Mouse (Mus musculus) forebrain, embryonic 15.5 days (tissue): ENCODE results near the gene C1ql1. TPM values are rescaled to one million over a fixed set of nuclear protein-coding genes. Genes with fewer than 3 reads are reported as not detected.

Experiments used
- ATAC-seq: fragments of 200-750 bp; cut with Nextera tagmentation; replicated peaks from 2 replicates; pipeline ENCODE4 v1.8.0; 2017; ENCODE audit warnings: mild to moderate bottlenecking, moderate TSS enrichment, moderate library complexity
- H3K27ac ChIP-seq: fragments of 300-500 bp; sonication (generic); replicated peaks from 2 replicates; pipeline ENCODE4 v1.5.1; 2015; ENCODE audit warnings: mild to moderate bottlenecking, inconsistent platforms
- H3K27me3 ChIP-seq: fragments of 300-500 bp; sonication (generic); 2 replicates; pipeline ENCODE4 v1.6.1; 2015; ENCODE audit warnings: inconsistent platforms
- H3K36me3 ChIP-seq: fragments of 300-500 bp; sonication (generic); 2 replicates; pipeline ENCODE4 v1.6.1; 2015; ENCODE audit warnings: mild to moderate bottlenecking, inconsistent platforms
- H3K4me1 ChIP-seq: fragments of 300-500 bp; sonication (generic); 2 replicates; pipeline ENCODE4 v1.6.1; 2015; ENCODE audit warnings: inconsistent platforms
- H3K4me2 ChIP-seq: fragments of 300-500 bp; sonication (generic); replicated peaks from 2 replicates; pipeline ENCODE4 v1.6.1; 2015; ENCODE audit warnings: mild to moderate bottlenecking, inconsistent platforms
- H3K4me3 ChIP-seq: fragments of 300-500 bp; sonication (generic); 2 replicates; pipeline ENCODE4 v1.5.1; 2015; ENCODE audit warnings: mild to moderate bottlenecking, inconsistent platforms
- H3K9ac ChIP-seq: fragments of 300-500 bp; sonication (generic); replicated peaks from 2 replicates; pipeline ENCODE4 v1.6.1; 2015; ENCODE audit warnings: mild to moderate bottlenecking, inconsistent platforms
- H3K9me3 ChIP-seq: fragments of 300-500 bp; sonication (generic); 2 replicates; pipeline ENCODE4 v1.6.1; 2016; ENCODE audit warnings: inconsistent platforms
- WGBS: fragments of 180-500 bp; shearing (Covaris S2); methylation state at CpG from one replicate; pipeline ENCODE4 v1.1.7; 2015; ENCODE audit warnings: mixed read lengths; 5-methylcytosine and 5-hydroxymethylcytosine counted together
- polyA plus RNA-seq: library from polyadenylated mRNA; unstranded; fragments of >200 nt; fragmentation: Nextera tagmentation; extraction: Ambion mirVana; gene quantifications from 2 replicates; pipeline ENCODE4 v1.2.1, GENCODE M21; 2015

C1ql1 gene
- polyA plus RNA-seq, 1 experiment from 2014 or later: 1.9 TPM

- ATAC-seq: 0 out of 2 replicates have a peak, but pooled peaks have one; percentile 16
- Histone ChIP-seq H3K4me3 (no peak overlapping the region), H3K4me1 (peaks cover 14% of the 10 kb centered on the region; the same call in 1 of the 2 replicates), H3K27ac (no peak overlapping the region; the same call in 1 of the 2 replicates), H3K9ac (no peak overlapping the region), H3K27me3 (no peaks in the 10 kb centered on the region), H3K9me3 (no peaks in the 10 kb centered on the region), H3K4me2 (no peak overlapping the region), H3K36me3 (no peaks in the 10 kb centered on the region)
- WGBS: 53% methylated on average over 16 of the region's 16 CpGs
Measured at GRCm38 (mm10) chr11:102956962-102957614, 10.6 kb upstream of the C1ql1 start.

GRCm38 (mm10) chr11:102952922-102953321, 6.4 kb upstream of the C1ql1 start:
- Histone ChIP-seq H3K4me3 (no peak overlapping the region), H3K4me1 (peaks cover 26% of the 10 kb centered on the region), H3K27ac (no peak overlapping the region), H3K4me2 (no peak overlapping the region), H3K9ac (no peak overlapping the region), H3K9me3 (no peaks in the 10 kb centered on the region), H3K27me3 (peaks cover 16% of the 10 kb centered on the region; the same call in 1 of the 2 replicates), H3K36me3 (no peaks in the 10 kb centered on the region)
- WGBS: 24% methylated on average over 6 of the region's 6 CpGs
- peak; percentile 36; the same call in 1 of the 2 replicates for ATAC-seq

GRCm38 (mm10) chr11:102948043-102948961, 1.8 kb upstream of the C1ql1 start:
- Histone ChIP-seq H3K4me3 (peak overlapping the region; percentile 45), H3K27me3 (peaks cover 62% of the 10 kb centered on the region), H3K27ac (0 out of 2 replicates have a peak overlapping the region, but pooled peaks have one; percentile 19), H3K36me3 (no peaks in the 10 kb centered on the region), H3K9me3 (no peaks in the 10 kb centered on the region), H3K4me2 (peak overlapping the region; percentile 85), H3K9ac (peak overlapping the region; percentile 48), H3K4me1 (peaks cover 47% of the 10 kb centered on the region)
- 2% methylated on average over 51 of the region's 51 CpGs for WGBS
- ATAC-seq: peak; percentile 59

- peak overlapping the region; percentile 70 for H3K4me2 ChIP-seq
- peaks cover 43% of the 10 kb centered on the region for H3K4me1 ChIP-seq
- H3K27ac ChIP-seq: no peak overlapping the region
- H3K4me3 ChIP-seq: peak overlapping the region; percentile 43
- peak; percentile 19; the same call in 1 of the 2 replicates for ATAC-seq
- H3K27me3 ChIP-seq: peaks cover 68% of the 10 kb centered on the region
- WGBS: 12% methylated on average over 8 of the region's 8 CpGs
- H3K36me3 ChIP-seq: no peaks in the 10 kb centered on the region
- no peaks in the 10 kb centered on the region for H3K9me3 ChIP-seq
- no peak overlapping the region for H3K9ac ChIP-seq
Measured at GRCm38 (mm10) chr11:102946992-102947343, 480 bp upstream of the C1ql1 start.

- no peaks in the 10 kb centered on the region for H3K9me3 ChIP-seq
- peak overlapping the region; percentile 70 for H3K4me2 ChIP-seq
- no peak overlapping the region for H3K27ac ChIP-seq
- peaks cover 65% of the 10 kb centered on the region for H3K27me3 ChIP-seq
- whole genome bisulfite sequencing: under 1% methylated on average over 54 of the region's 54 CpGs
- H3K36me3 ChIP-seq: no peaks in the 10 kb centered on the region
- H3K4me1 ChIP-seq: peaks cover 43% of the 10 kb centered on the region
- no peak overlapping the region for H3K9ac ChIP-seq
- no peak; the same call in 1 of the 2 replicates for ATAC-seq
- H3K4me3 ChIP-seq: peak overlapping the region; percentile 43
Measured at GRCm38 (mm10) chr11:102945306-102946264, 903 bp downstream of the C1ql1 start.

- Histone ChIP-seq H3K27ac (no peak overlapping the region), H3K4me3 (no peak overlapping the region), H3K36me3 (no peaks in the 10 kb centered on the region), H3K4me1 (peaks cover 23% of the 10 kb centered on the region), H3K9me3 (no peaks in the 10 kb centered on the region), H3K9ac (no peak overlapping the region), H3K27me3 (peaks cover 36% of the 10 kb centered on the region), H3K4me2 (no peak overlapping the region)
- no peak for ATAC-seq
- 72% methylated on average over 6 of the region's 6 CpGs for WGBS
Measured at GRCm38 (mm10) chr11:102941236-102941635, 5.3 kb downstream of the C1ql1 start.

GRCm38 (mm10) chr11:102939024-102939675, 7.3 kb downstream of the C1ql1 start:
- 0 out of 2 replicates have a peak overlapping the region, but pooled peaks have one; percentile 0 for H3K4me2 ChIP-seq
- H3K27ac ChIP-seq: no peak overlapping the region
- H3K4me1 ChIP-seq: peaks cover 8% of the 10 kb centered on the region; the same call in 1 of the 2 replicates
- 47% methylated on average over 13 of the region's 13 CpGs for WGBS
- peaks cover 15% of the 10 kb centered on the region for H3K27me3 ChIP-seq
- H3K9ac ChIP-seq: no peak overlapping the region
- H3K36me3 ChIP-seq: no peaks in the 10 kb centered on the region
- no peaks in the 10 kb centered on the region for H3K9me3 ChIP-seq
- no peak overlapping the region for H3K4me3 ChIP-seq
- no peak for ATAC-seq

GRCm38 (mm10) chr11:102937529-102938182, 8.8 kb downstream of the C1ql1 start:
- Histone ChIP-seq H3K4me1 (peaks cover 8% of the 10 kb centered on the region; the same call in 1 of the 2 replicates), H3K9ac (no peak overlapping the region), H3K4me2 (no peak overlapping the region), H3K36me3 (no peaks in the 10 kb centered on the region), H3K27ac (no peak overlapping the region), H3K4me3 (no peak overlapping the region), H3K9me3 (no peaks in the 10 kb centered on the region), H3K27me3 (0 out of 2 replicates have a peak, but pooled peaks cover 4% of the 10 kb centered on the region)
- WGBS: 74% methylated on average over 3 of the region's 3 CpGs
- ATAC-seq: no peak

GRCm38 (mm10) chr11:102936272-102936671, 10.2 kb downstream of the C1ql1 start:
- Histone ChIP-seq H3K36me3 (no peaks in the 10 kb centered on the region), H3K4me1 (peaks cover 8% of the 10 kb centered on the region; the same call in 1 of the 2 replicates), H3K9ac (no peak overlapping the region), H3K4me3 (no peak overlapping the region), H3K27me3 (no peaks in the 10 kb centered on the region), H3K27ac (no peak overlapping the region), H3K9me3 (no peaks in the 10 kb centered on the region), H3K4me2 (no peak overlapping the region)
- no peak for ATAC-seq
- WGBS: 44% methylated on average over 4 of the region's 4 CpGs

GRCm38 (mm10) chr11:102930672-102931071, 15.8 kb downstream of the C1ql1 start:
- H3K9ac ChIP-seq: no peak overlapping the region
- 0 out of 2 replicates have a peak, but pooled peaks cover under 1% of the 10 kb centered on the region for H3K4me1 ChIP-seq
- no peak overlapping the region for H3K4me3 ChIP-seq
- H3K27ac ChIP-seq: no peak overlapping the region
- 90% methylated on average over 10 of the region's 10 CpGs for WGBS
- no peaks in the 10 kb centered on the region for H3K27me3 ChIP-seq
- H3K36me3 ChIP-seq: no peaks in the 10 kb centered on the region
- no peak for ATAC-seq
- H3K9me3 ChIP-seq: no peaks in the 10 kb centered on the region
- H3K4me2 ChIP-seq: no peak overlapping the region
